Mouse (Mus musculus) thymus, postnatal 25 days (tissue): ENCODE data around the gene Synj1.

Experiments used
- DNase-seq: peaks from one replicate; pipeline ENCODE4 v3.0.0; 2022

Gene Synj1

DNA sequence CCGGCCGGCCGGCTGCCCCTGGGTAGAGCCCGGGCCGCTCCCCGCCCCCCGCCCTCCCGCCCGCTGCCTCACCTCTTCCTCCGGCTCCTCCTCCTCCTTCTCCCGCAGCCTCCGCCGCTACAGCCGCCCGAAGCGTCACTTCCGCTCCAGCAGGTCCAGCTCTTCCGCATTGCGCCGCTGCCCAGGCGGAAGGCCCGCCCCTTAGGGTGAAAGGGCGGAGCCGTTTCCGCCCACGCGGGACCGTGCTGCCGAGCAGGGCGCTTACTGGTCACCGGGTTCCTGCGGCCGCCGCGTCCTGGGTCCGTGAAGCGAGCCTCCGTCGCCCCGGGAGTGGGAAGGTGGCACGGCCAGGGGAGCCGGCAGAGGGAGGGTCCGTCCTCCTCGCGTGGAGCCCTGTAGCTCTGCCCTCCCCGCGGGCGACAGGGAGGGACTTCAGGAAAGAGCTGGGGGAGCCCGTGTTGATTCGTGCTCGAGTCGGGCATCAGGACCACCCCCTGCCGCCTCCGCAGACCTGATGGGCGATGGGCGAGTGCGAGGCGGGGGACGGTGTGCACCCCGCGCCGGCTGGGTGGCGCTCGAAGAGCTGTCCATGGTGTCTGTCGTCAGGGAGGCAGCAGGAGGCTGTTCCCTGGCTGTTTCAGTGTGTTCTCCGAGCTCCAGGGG is at the start of gene Synj1:
TSS of gene Synj1 (minus strand) at position 288 of the 663 bp plus-strand sequence.
- peak; percentile 89 for DNase-seq

DNA sequence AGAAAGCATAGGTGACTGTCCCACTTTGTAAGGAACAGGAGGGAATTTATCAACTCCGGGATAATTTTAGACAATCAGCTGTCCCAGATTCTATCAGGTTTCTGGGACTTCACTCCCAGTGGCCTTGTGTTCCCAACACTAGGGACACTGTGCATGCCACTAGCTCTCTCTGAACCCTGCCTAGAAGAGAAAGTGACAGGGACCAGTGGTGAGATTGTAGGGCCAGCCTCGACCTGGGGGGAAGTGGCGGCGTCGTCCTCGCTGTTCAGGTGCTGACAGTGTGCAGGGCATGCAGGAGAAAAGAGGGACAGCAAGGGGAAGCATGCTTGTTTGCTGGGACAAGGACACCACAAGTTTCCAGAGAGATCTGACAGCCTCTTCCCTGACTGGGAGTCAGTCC is 46.6 kb upstream of the Synj1 start:
- no peak for DNase-seq

DNA sequence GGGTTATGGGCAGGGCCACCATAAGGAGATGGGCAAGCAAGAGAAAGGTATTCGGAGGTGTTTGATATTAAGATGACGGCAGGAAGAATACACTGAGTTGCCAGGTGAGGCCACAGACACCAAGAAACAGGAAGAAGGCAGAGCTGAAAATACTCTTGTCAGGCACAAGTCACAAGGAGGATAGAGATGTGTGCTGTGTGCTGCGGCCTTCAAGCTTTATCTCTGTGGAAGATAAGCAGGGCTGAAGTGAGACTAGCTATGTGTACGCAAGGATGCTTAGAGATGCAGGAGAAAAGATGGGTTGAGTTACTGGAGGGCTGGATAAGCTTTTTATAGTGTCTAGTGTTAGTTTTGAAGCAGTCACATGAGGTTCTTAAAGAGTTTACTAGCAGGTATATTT is 46.2 kb upstream of the Synj1 start:
- DNase-seq: no peak

GRCm38 (mm10) chr16:91056043-91056821 is 45.1 kb upstream of the Synj1 start:
- peak; percentile 52 for DNase-seq

DNA sequence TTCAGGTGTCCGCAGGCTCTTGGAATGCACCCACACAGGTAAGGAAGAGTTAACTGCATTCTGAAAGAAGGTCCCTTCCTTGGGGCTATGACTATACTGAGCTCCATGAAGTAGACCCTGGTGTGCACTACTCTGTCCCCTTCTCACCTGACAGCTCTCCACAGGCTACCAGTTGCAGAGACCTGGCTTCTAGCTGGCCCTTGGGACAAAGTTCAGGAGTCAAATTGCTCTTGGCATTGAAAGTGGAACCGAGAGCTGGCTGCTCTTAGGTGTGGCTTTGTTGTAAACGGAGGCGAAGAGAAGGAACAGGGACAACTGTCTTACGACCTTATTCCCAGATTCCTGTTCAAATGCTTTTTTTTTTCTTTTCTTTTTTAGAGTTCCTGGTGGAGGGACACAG is 44.0 kb upstream of the Synj1 start:
- no peak for DNase-seq

DNA sequence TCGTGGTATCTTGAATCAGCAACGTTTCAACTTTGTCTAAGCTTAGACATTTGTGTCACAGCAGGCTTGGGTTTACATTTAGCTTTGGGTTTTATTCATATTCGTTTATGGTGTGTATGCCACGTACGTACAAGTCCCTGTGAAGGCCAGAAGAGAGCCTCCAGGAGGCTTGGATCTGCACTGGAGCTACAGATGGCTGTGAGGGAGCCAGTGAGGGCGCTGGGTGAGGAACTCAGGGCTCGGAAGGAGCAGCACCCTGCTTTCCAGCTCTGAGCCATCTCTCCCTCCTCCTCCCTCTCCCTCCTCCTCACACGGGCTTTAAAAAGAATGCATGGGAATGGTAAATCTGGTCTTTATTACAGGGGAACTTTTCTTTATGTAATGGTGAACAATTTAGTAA is 42.5 kb upstream of the Synj1 start:
- DNase-seq: no peak

DNA sequence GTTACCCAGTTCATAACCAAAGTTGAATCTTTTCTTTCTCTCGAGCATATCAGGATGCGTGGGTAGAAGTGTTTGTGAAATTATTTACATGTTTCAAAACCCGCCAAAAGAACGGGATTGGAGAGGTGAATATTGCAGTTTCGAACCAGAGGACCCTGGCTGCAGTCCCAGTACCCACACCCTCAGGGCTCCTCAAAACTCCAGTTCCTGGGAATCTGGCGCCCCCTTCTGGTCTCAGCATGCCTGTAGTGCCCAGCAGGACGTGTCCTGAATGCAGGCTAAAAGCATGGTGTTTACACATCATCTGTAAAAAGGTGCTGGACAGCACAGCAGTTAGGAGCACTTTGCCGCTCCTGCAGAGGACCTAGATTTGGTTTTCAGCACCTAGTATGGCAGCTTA is 34.4 kb upstream of the Synj1 start:
- peak; percentile 46 for DNase-seq

DNA sequence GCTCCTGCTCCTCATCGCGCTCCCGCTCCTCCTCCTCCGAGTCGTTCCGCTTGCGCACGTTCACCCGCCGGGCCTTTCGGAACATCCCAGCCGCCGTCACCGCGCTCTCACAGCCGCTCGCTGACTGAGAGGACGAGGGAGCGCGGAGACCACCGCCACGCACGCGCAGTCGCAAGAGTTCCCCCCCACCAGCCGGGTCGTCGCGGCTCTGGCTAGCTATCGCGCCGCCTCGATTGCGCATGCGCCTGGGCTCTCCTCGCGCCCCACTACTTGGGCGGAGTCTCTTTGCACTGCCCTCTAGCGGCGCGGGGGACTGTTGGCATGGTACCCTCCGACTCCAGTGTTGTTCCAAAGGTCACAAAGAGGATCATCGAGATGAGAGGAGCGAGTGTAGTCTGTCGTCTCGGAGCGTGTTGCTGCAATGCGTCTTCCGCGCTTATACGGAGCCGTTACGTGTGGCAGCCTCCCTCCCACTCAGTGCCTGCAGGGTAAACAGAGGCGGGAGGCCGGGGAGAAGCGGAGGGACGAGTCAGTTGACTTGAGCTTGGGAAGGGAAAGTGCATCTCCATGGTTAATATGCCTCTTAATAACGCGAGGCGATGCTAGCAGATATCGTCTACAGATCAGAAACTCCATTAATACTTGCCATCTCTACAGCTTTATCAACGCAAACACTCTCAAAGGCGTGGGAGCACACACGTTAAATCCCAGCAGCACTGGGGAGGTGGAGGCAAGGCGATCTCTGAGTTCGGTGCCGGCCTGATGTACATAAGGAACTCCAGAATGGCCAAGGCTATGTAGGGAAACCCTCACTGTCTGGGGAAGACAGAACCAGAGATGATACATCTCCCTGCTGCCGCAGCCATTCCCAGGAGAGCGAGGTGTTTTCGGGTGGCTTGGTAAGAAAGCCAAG is 33.4 kb upstream of the Synj1 start, which contains the start of gene Paxbp1:
TSS of gene Paxbp1 (minus strand) at position 274 of the 913 bp plus-strand sequence.
- DNase-seq: peak; percentile 99

DNA sequence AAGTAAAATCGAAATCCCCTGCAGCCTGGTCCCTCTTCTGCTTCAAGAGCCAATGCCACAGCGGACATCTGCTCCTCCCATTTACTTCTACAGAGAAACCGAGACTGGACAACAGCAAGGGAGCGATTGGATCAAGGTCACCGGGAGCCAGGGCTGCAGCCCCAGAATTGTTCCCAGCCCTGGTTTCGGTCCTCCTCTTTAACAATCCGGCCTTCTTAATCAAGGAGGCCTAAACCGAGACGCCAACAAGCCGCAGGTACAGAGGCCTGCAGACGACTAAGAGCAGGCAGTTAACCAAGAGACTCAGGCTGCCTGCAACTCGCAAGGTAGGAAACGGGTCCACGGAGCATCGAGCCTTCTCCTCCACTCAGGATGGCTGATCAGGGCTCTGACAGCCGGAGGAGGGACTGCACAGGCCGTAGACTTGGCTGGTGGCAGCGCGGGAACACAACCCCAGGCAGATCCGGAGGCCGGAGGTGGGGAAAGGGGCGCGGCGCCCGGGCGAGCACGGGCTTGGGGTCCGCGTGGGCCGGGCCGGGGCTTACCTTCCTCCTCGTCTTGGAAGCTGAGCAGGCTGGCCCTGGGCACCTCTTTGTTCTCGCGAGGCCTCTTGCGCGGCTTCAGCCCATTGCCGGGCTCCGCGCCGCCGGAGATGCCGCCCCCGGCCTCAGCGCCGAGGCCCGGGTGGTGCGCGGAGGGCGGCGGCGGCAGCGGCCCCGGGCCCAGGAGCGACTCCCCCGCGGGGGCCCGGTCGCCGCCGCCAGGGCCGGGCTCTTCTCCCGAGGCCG is 32.5 kb upstream of the Synj1 start:
- DNase-seq: peak; percentile 69

GRCm38 (mm10) chr16:91042640-91043039 is 31.5 kb upstream of the Synj1 start:
- DNase-seq: no peak

DNA sequence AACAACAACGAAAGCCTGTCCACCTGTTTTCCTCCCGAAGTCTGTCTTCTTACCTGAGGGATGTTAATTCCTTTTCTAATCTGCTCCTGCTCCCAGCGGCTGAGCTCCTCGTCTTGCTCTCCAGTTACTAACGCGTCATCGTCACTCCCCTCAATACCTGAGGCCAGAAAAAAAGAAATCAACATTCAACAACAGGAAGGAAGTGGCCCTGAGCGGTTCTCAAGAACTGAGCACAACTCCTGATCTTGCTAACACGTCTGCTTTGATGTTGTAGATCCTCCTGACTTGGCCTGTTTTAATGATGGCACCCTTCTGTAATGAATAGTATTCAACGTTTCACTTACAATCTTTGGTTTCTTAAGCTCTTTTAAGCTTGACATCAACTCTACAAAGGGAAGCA is 24.8 kb upstream of the Synj1 start:
- DNase-seq: no peak

GRCm38 (mm10) chr16:91030751-91031150 is 19.6 kb upstream of the Synj1 start:
- no peak for DNase-seq

DNA sequence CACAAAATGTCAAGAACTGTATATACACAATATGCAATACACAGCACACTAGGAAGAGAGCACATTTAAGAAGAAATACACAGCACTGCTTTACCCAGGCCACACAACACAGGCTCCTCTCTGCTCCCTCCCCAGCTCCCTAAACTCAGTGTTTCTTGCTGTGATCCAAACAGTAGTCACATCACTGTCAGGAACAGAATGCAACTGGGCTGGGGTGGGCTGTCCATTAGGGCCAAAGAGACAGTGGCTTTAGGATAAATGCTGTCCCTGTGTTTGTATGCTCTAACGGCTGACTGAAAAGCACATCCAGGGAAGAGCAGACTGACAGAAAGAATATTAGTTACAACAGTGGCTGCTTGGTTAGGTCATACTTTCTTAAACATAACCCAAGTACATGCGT is 18.8 kb upstream of the Synj1 start:
- DNase-seq: no peak

DNA sequence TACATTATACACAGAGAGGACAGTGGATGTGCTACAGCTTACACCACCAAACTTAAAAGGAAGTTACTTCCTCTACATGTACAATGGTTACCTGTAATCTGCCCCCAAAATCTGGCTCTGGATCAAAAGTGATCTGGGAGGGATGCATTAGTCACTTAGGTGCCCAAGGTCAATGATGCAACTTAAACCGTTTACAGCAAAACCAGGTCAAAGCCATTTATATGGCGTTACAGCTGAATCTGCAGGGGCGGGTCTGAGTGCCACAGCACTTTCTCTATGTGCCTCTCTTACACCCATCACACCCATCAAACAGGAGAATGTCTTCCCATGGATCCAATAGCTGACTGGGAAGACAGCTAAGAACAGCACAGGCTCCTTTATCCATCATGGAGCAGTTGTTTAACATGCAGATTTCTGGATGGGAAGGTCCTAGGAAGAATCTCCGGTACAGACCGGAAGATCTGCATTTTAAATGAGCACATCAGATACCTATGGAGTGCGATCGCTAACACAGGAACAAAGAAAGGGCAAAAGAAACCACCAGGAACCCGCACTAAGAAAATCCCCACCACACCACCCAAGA is 18.1 kb upstream of the Synj1 start:
- DNase-seq: no peak

GRCm38 (mm10) chr16:91026290-91026689 is 15.2 kb upstream of the Synj1 start:
- no peak for DNase-seq

- DNase-seq: peak; percentile 31
Observed at GRCm38 (mm10) chr16:91023384-91023783, 12.3 kb upstream of the Synj1 start.

GRCm38 (mm10) chr16:91020842-91021483 is 9.9 kb upstream of the Synj1 start:
- no peak for DNase-seq

- DNase-seq: no peak
Observed at GRCm38 (mm10) chr16:91019476-91019875, 8.4 kb upstream of the Synj1 start.

DNA sequence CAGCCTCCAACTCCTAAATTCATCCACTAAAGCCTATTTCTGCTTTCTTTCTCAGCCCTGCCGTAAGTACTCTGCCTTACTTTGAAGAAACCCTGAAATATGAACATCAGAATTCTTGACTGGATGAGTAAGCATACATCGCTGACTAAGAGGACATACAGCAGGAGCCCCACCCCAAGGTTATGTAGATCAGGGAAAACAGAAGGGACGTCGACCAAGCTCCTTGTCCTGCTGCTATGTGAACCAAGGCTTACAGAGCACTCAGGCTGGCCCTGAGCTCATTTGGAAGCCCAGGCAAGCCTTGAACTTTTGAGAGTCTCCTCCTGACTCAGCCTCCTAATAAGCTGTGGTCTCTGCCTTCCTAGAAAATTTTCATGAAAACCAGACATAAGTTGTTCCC is 4.7 kb upstream of the Synj1 start:
- DNase-seq: no peak

GRCm38 (mm10) chr16:91011847-91012246 is 739 bp upstream of the Synj1 start:
- no peak for DNase-seq

- no peak for DNase-seq
Observed at GRCm38 (mm10) chr16:91010581-91011020, 507 bp downstream of the Synj1 start.
